Comparison of ENCODE assay signal across 27 mouse cellular contexts in the genomic region with DNA sequence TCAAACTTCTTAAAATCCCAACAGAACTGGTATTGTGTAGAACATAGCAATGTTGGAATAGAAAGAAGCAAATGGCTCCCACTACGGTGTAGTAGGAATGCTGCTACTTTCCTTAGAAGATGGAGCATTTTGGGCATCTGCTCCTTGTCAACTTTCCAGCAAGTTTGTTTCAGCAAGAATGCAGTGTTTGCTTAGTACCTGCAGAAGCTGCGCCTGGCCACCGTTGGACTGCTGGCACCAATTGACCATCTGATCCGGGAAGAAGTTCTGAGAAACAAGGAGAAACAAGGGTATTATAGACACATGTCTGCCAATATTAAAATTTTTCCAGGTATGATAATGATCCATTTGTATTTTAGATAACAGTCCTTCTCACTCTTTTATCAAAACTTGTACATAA.
"Had no signal": no experiment of that assay in that cellular context is flagged by ENCODE, and none has a peak within 500 bp of the region (broad histone marks: within the 10 kb centered on the region; RNA-seq: fewer than 3 reads in every experiment).

No protein-coding gene starts in this region.

- DNase-seq: gastrocnemius, adult 2 months; gastrocnemius, postnatal 10 days; gastrocnemius, postnatal 25 days; heart, adult 2 months; heart, postnatal 14 days; heart, postnatal 4 days; kidney, adult 18-20 months; kidney, adult 9 months; kidney, postnatal 10 days; kidney, postnatal 25 days; kidney, postnatal 4 days; layer of hippocampus, postnatal 36 days; left cerebral cortex, postnatal 4 days had no signal

- H3K9ac ChIP-seq: heart, embryonic 15.5 days; hindbrain, embryonic 12.5 days; hindbrain, embryonic 14.5 days; intestine, embryonic 15.5 days; limb, embryonic 13.5 days; limb, embryonic 15.5 days; liver, embryonic 12.5 days; liver, embryonic 14.5 days had no signal

- H3K4me3 ChIP-seq: gastrocnemius, adult 2 months; heart, adult 2 months; heart, embryonic 10.5 days; heart, embryonic 15.5 days; hindbrain, embryonic 10.5 days; hindbrain, embryonic 12.5 days; intestine, embryonic 15.5 days; layer of hippocampus, adult 2 months; limb, embryonic 13.5 days; limb, embryonic 15.5 days; liver, embryonic 12.5 days had no signal

- ATAC-seq: hindbrain, embryonic 16.5 days; inflammation-experienced regulatory T-cells, adult 6 months; intestine, embryonic 15.5 days; intestine, postnatal 0 days; liver, embryonic 12.5 days had no signal

- H3K4me2 ChIP-seq: heart, embryonic 15.5 days; hindbrain, embryonic 12.5 days; hindbrain, embryonic 14.5 days; intestine, embryonic 15.5 days; limb, embryonic 13.5 days; limb, embryonic 15.5 days; liver, embryonic 12.5 days had no signal

- H3K9me3 ChIP-seq: heart, embryonic 10.5 days; heart, embryonic 15.5 days; hindbrain, embryonic 10.5 days; hindbrain, embryonic 12.5 days; intestine, embryonic 15.5 days; limb, embryonic 13.5 days; limb, embryonic 15.5 days; liver, embryonic 12.5 days had no signal

- H3K27ac ChIP-seq: gastrocnemius, adult 2 months; heart, adult 2 months; heart, embryonic 10.5 days; hindbrain, embryonic 10.5 days; hindbrain, embryonic 12.5 days; hindbrain, embryonic 14.5 days; intestine, embryonic 15.5 days; layer of hippocampus, adult 2 months; liver, embryonic 12.5 days; liver, embryonic 14.5 days had no signal

- H3K27me3 ChIP-seq: heart, embryonic 15.5 days; hindbrain, embryonic 12.5 days; intestine, embryonic 15.5 days; limb, embryonic 13.5 days; limb, embryonic 15.5 days; liver, embryonic 12.5 days had no signal
